Mouse (Mus musculus): ENCODE results near the gene Pld4.

DNA sequence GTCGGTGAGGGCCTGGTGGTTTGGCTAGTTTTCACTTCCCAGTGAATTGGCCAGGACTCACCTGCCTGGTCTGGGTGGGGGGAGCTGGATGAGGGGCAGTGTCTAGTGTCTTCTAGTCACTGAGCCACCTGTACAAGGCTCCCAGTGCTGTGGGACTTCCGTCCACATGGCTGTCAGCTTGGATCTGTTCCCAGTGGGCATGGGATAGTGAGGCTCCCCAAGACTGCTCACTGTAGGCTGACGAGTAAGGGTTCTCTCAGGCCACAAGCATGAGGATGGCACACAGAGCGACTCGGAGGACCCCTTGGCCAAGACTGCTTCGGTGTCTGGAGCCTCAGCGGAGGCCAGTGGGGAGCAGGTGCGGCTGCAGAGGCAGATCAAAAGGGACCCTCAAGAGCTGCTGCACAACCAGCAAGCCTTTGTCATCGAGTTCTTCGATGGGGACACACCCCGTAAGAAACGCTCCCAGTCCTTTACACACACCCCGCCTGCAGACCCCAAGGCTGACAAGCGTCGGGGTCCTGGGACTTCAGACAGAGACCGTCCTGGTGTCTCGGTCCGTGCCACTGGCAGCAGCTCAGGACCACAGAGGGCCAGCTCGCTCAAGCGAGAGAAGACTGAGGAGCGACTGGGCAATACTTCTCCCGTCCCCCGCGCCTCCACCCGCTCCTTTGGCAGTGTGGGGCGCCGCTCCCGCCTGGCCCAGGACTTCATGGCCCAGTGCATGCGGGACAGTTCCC lies 24.4 kb upstream of the Pld4 start:
- TF ChIP-seq CTCF (conservative IDR thresholded peaks at IDR 0.05; ENCODE audit: low read length) (no peak), POU5F1 (IDR thresholded peaks at IDR 0.05; ENCODE audit: borderline replicate concordance, low read length) (no peak)

Measured in E14TG2a.4 (cell line).